Mouse (Mus musculus): ENCODE measurements around the gene Snorc.

GRCm38 (mm10) chr1:87509561-87510165, 39.6 kb downstream of the Snorc start, which contains the start of gene Neu2:
- TF ChIP-seq CTCF (IDR thresholded peaks at IDR 0.05; ENCODE audit: insufficient read depth, low read length) (no peak), POLR2A (IDR thresholded peaks at IDR 0.05; ENCODE audit: borderline replicate concordance, extremely low read depth, low read depth, low read length) (no peak)

All from lung, adult 2 months (tissue).